Mouse (Mus musculus) macrophage (primary cell): ENCODE data around the gene Psmd5. TPM values are rescaled to one million over a fixed set of nuclear protein-coding genes. Genes with fewer than 3 reads are reported as not detected.

ENCODE experiments used
- H3K27ac ChIP-seq: fragments of 350-480 bp; formaldehyde crosslinking; 2 replicates; pipeline ENCODE4 v1.9.0; 2021
- H3K36me3 ChIP-seq: fragments of 350-480 bp; formaldehyde crosslinking; 2 replicates; pipeline ENCODE4 v1.9.0; 2021; ENCODE audit errors: inconsistent target
- H3K4me3 ChIP-seq: fragments of 350-480 bp; formaldehyde crosslinking; 2 replicates; pipeline ENCODE4 v1.9.0; 2021; ENCODE audit errors: inconsistent target
- H3K79me2 ChIP-seq: fragments of 350-480 bp; formaldehyde crosslinking; 2 replicates; pipeline ENCODE4 v1.9.0; 2021; ENCODE audit errors: inconsistent target
- WGBS: methylation state at CpG from one replicate; pipeline ENCODE4 v1.1.7; 2026; ENCODE audit warnings: inconsistent platforms; ENCODE audit not compliant: missing documents; 5-methylcytosine and 5-hydroxymethylcytosine counted together
- polyA plus RNA-seq: library from polyadenylated mRNA; stranded (reverse); fragments of 250-400 nt; gene quantifications from 3 replicates; pipeline ENCODE4 v1.2.4, GENCODE M21; 2018; ENCODE audit warnings: inconsistent platforms

Psmd5 gene
- polyA plus RNA-seq, 1 experiment from 2014 or later = 23.0 TPM

GRCm38 (mm10) chr2:34801516-34802482, 73.0 kb downstream of the Psmd5 start:
- H3K4me3 ChIP-seq = peak overlapping the region; percentile 48
- no peaks in the 10 kb centered on the region for H3K36me3 ChIP-seq
- WGBS = 6% methylated on average over 35 of the region's 39 CpGs
- peak overlapping the region; percentile 39 for H3K27ac ChIP-seq
- peaks cover 44% of the 10 kb centered on the region for H3K79me2 ChIP-seq

- H3K4me3 ChIP-seq = peak overlapping the region; percentile 92
- WGBS = 46% methylated on average over 7 of the region's 7 CpGs
- H3K36me3 ChIP-seq = no peaks in the 10 kb centered on the region
- peaks cover 32% of the 10 kb centered on the region for H3K79me2 ChIP-seq
- H3K27ac ChIP-seq = peak overlapping the region; percentile 65
Observed at GRCm38 (mm10) chr2:34800371-34800770, 74.4 kb downstream of the Psmd5 start.

Other genes with a start within 250 kb of the Psmd5 start
- 64.6 to 87.4 TPM (median 66.7 TPM) in 3 replicates for gene Gapvd1, start 119.7 kb downstream of the Psmd5 start, polyA plus RNA-seq
- gene Hspa5, start 103.0 kb downstream of the Psmd5 start, polyA plus RNA-seq = 730 to 822 TPM (median 759 TPM) in 3 replicates
- 8.1 to 15.9 TPM (median 9.0 TPM) in 3 replicates for gene Rabepk, start 75.1 kb downstream of the Psmd5 start, polyA plus RNA-seq
- gene Fbxw2, start 48.7 kb downstream of the Psmd5 start, polyA plus RNA-seq = 50.4 to 70.6 TPM (median 53.7 TPM) in 3 replicates
- not detected in 3 replicates for gene Gm34653, start 42.0 kb downstream of the Psmd5 start, polyA plus RNA-seq
- not detected in 3 replicates for gene Cutal, start 572 bp downstream of the Psmd5 start, polyA plus RNA-seq
- gene Phf19, start 39.1 kb upstream of the Psmd5 start, polyA plus RNA-seq = 0.77 to 6.5 TPM (median 3.5 TPM) in 3 replicates
- 3.0 to 7.8 TPM (median 3.3 TPM) in 3 replicates for gene Traf1, start 86.8 kb upstream of the Psmd5 start, polyA plus RNA-seq
- gene Hc, start 186.5 kb upstream of the Psmd5 start, polyA plus RNA-seq = not detected in 3 replicates
- gene AI182371, start 226.6 kb upstream of the Psmd5 start, polyA plus RNA-seq = 0.22 to 1.00 TPM (median 0.40 TPM) in 3 replicates
- 10.1 to 21.6 TPM (median 17.6 TPM) in 3 replicates for gene Cntrl, start 234.5 kb upstream of the Psmd5 start, polyA plus RNA-seq